Mouse (Mus musculus): Measurements from ENCODE around the gene Ccdc105. TPM values are rescaled to one million over a fixed set of nuclear protein-coding genes. Genes with fewer than 3 reads are reported as not detected.

Ccdc105 gene
- 0.14 and 0.15 TPM in 2 replicates for polyA plus RNA-seq (2012; rRNA removed)

DNA sequence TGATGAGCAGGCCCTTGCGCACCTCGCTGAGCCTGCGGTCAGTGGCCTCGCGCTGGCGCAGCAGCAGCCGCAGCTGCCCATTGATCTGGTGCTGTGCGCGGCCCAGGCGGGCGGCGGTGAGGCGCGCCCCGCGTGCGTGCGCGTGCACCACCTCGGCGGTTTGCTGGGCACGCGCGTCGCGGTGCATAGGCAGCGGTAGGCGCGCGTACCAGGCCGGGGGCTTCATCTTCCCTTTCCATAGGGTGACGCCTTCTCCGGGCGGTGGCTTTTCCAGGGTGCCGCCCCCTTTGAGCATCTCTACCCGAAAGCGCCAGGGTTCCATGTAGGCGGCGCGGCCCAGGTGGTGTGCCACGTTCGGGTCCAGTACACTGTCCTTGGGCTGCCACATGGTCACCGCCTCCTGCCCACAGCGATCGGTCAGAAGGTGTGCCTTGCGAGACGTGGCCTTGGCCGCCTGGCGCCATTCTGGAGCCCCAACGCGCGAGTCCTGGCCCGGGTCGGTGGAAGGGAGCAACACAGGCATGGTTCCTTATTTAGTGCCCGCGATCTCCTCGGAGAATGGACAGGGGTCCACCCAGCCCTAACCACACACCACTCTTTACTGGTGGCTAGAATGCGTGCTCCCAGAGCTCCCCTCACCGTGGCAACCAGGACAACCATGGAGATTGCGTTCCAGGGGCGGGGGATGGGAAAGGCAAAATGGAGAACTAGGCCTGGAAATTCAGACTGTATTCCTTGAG is at the start of gene Ccdc105:
Gene Ccdc105 (minus strand): TSS at position 614 of the 740 bp plus-strand sequence.

GRCm38 (mm10) chr10:78779981-78780651 is 27.3 kb upstream of the Ccdc105 start, which contains the start of gene Slc1a6:
TSS of gene Slc1a6 (plus strand) at chr10:78780496.

DNA sequence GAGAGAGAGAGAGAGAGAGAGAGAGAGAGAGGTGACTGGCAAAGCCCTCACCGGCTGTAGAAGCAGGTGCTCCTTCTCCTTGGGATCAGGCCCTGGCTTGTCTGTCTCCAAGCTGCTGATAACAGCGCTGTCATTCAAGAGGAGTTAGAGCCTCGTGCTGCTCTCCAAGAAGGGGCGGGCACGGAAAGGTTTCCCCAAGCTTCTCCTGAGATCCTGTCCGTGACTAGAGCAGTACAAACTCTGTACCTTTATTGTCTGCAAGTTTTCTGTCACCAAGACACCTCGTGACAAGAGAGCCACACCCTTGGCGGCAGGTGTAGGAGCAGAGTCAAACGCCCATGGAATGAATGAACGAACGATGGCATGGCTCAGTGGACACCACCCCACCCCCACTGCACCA is 34.8 kb downstream of the Ccdc105 start, which contains the start of gene Casp14:
Gene Casp14 (minus strand): TSS at position 239 of the 400 bp plus-strand sequence.

Other genes with a start within 250 kb of the Ccdc105 start
- gene Olfr1358, start 235.6 kb downstream of the Ccdc105 start, polyA plus RNA-seq (2012; rRNA removed): not detected in 2 replicates
- 40.9 and 56.5 TPM in 2 replicates for gene Ilvbl, start 178.7 kb downstream of the Ccdc105 start, polyA plus RNA-seq (2012; rRNA removed)
- gene Syde1, start 161.1 kb downstream of the Ccdc105 start, polyA plus RNA-seq (2012; rRNA removed): 9.6 and 15.8 TPM in 2 replicates
- gene Olfr1357, start 135.0 kb downstream of the Ccdc105 start, polyA plus RNA-seq (2012; rRNA removed): not detected in 2 replicates
- gene Casp14, start 34.8 kb downstream of the Ccdc105 start, polyA plus RNA-seq (2012; rRNA removed): 0.24 TPM in 1 of 2 replicates, not detected in the other
- gene Slc1a6, start 27.4 kb upstream of the Ccdc105 start, polyA plus RNA-seq (2012; rRNA removed): 9.2 and 10.9 TPM in 2 replicates
- not detected in 2 replicates for gene Olfr1356, start 99.1 kb upstream of the Ccdc105 start, polyA plus RNA-seq (2012; rRNA removed)
- gene Olfr1355, start 122.5 kb upstream of the Ccdc105 start, polyA plus RNA-seq (2012; rRNA removed): not detected in 2 replicates
- not detected in 2 replicates for gene Olfr1354, start 160.1 kb upstream of the Ccdc105 start, polyA plus RNA-seq (2012; rRNA removed)
- not detected in 2 replicates for gene Olfr8, start 197.6 kb upstream of the Ccdc105 start, polyA plus RNA-seq (2012; rRNA removed)
- not detected in 2 replicates for gene Olfr1353, start 210.2 kb upstream of the Ccdc105 start, polyA plus RNA-seq (2012; rRNA removed)
- not detected in 2 replicates for gene Olfr1352, start 228.0 kb upstream of the Ccdc105 start, polyA plus RNA-seq (2012; rRNA removed)

All from central nervous system, embryonic 14 days (tissue).